Mouse (Mus musculus) stomach, postnatal 0 days (tissue): ENCODE measurements around the gene Slc11a1. TPM values are rescaled to one million over a fixed set of nuclear protein-coding genes. Genes with fewer than 3 reads are reported as not detected.

Experiments used
- ATAC-seq: fragments of 200-750 bp; cut with Nextera tagmentation; 2 replicates; pipeline ENCODE4 v1.8.0; 2017; ENCODE audit not compliant: low FRiP score, low TSS enrichment
- DNase-seq: peaks from one replicate; pipeline ENCODE4 v3.0.0-alpha.2; 2016; ENCODE audit warnings: low spot score
- H3K27ac ChIP-seq: fragments of 300-500 bp; sonication (generic); replicated peaks from 2 replicates; pipeline ENCODE4 v1.5.1; 2014; ENCODE audit warnings: mild to moderate bottlenecking, control low read depth
- H3K27me3 ChIP-seq: fragments of 300-500 bp; sonication (generic); 2 replicates; pipeline ENCODE4 v1.6.1; 2014; ENCODE audit warnings: low read length; ENCODE audit not compliant: control insufficient read depth, insufficient read depth
- H3K36me3 ChIP-seq: fragments of 300-500 bp; sonication (generic); 2 replicates; pipeline ENCODE4 v1.6.1; 2014; ENCODE audit warnings: low read length, mixed read lengths; ENCODE audit not compliant: control insufficient read depth, insufficient read depth
- H3K4me1 ChIP-seq: fragments of 300-500 bp; sonication (generic); replicated peaks from 2 replicates; pipeline ENCODE4 v1.6.1; 2014; ENCODE audit warnings: antibody characterized with exemption; ENCODE audit not compliant: control insufficient read depth, insufficient read depth
- H3K4me2 ChIP-seq: fragments of 300-500 bp; sonication (generic); replicated peaks from 2 replicates; pipeline ENCODE4 v1.6.1; 2014; ENCODE audit warnings: low read depth, mild to moderate bottlenecking, control low read depth, moderate library complexity
- H3K4me3 ChIP-seq: fragments of 300-500 bp; sonication (generic); 2 replicates; pipeline ENCODE4 v1.5.1; 2014; ENCODE audit warnings: low read depth, low read length, control low read depth
- H3K9ac ChIP-seq: fragments of 300-500 bp; sonication (generic); 2 replicates; pipeline ENCODE4 v1.6.1; 2014; ENCODE audit warnings: mild to moderate bottlenecking, low read length, control low read depth, mixed read lengths
- H3K9me3 ChIP-seq: fragments of 300-500 bp; sonication (generic); 2 replicates; pipeline ENCODE4 v1.6.1; 2016; ENCODE audit warnings: low read length; ENCODE audit not compliant: control insufficient read depth
- CTCF ChIP-seq: IDR thresholded peaks from 2 replicates; pipeline ENCODE4 v1.5.1; 2016; ENCODE audit warnings: antibody characterized with exemption, low read depth, mild to moderate bottlenecking, moderate library complexity
- EP300 ChIP-seq: optimal IDR thresholded peaks from 2 replicates; pipeline ENCODE3; 2016; ENCODE audit warnings: antibody characterized with exemption
- WGBS: fragments of 180-500 bp; shearing (Covaris S2); extraction: QIAGEN DNeasy Blood & Tissue Kit; methylation state at CpG from one replicate; pipeline ENCODE4 v1.1.7; 2014; 5-methylcytosine and 5-hydroxymethylcytosine counted together
- microRNA counts: library from miRNA; unstranded; fragments of <30 nt; microRNA quantifications from one replicate; lab custom pipeline; 2015
- microRNA-seq: library from miRNA; unstranded; fragments of <30 nt; microRNA quantifications from one replicate; pipeline ENCODE4, GENCODE M21; 2016
- polyA plus RNA-seq: library from polyadenylated mRNA; unstranded; fragments of >200 nt; fragmentation: Nextera tagmentation; extraction: Ambion mirVana; gene quantifications from 2 replicates; pipeline ENCODE4 v1.2.1, GENCODE M21; 2015

Gene Slc11a1
- polyA plus RNA-seq, 1 experiment from 2014 or later = 3.8 TPM

GRCm38 (mm10) chr1:74425845-74426244, 50.9 kb downstream of the Slc11a1 start:
- Histone ChIP-seq H3K27me3 (no peaks in the 10 kb centered on the region), H3K9ac (no peak overlapping the region), H3K4me3 (no peak overlapping the region), H3K27ac (no peak overlapping the region), H3K4me1 (no peaks in the 10 kb centered on the region), H3K36me3 (no peaks in the 10 kb centered on the region), H3K4me2 (no peak overlapping the region), H3K9me3 (no peaks in the 10 kb centered on the region)
- DNase-seq (no peak), ATAC-seq (no peak)
- WGBS = 44% methylated on average over 7 of the region's 7 CpGs
- no peak for TF ChIP-seq EP300
- no peak for TF ChIP-seq CTCF

DNA sequence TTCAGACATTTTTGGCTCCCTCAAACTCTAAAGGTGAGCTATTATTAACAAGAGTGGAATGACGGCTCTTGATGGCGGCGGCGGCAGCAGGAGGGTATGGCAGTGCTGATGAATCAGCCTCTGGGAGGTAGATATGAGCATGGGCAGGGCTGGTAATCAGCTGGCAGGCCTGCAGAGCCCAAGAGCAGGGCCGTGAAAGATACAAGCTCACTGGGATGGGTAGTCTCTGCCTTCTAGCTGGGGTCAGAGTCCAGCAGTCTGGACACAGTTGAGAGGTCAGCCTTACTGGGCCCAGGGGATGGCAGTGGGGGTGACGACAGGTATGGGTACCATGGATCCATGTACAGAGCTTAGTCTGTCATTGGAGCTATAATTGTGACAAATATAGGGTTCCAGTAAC, 58.2 kb downstream of the Slc11a1 start:
- ATAC-seq = peak; percentile 51; the same call in 1 of the 2 replicates

DNA sequence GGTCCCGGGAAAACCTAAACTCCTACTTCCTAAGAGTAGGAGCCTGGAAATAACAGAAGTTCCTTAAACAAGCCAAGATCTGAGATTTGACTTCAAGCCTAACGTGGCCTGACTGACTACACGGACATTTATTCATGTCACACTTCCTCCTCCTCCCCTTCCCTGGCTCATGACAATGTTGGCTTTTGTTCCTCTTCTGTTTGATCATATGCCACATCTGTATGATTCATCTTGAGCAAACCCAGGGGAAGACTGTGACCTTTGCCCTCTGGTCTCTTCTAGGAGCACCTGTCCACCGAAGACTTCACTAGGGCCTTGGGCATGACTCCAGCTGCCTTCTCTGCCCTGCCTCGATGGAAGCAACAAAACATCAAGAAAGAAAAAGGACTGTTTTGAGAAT, 59.6 kb downstream of the Slc11a1 start:
- Histone ChIP-seq H3K4me1 (no peaks in the 10 kb centered on the region; the same call in 1 of the 2 replicates), H3K9ac (no peak overlapping the region), H3K36me3 (peaks cover 6% of the 10 kb centered on the region; the same call in 1 of the 2 replicates), H3K4me2 (no peak overlapping the region), H3K27ac (peak overlapping the region; percentile 86), H3K9me3 (no peaks in the 10 kb centered on the region), H3K27me3 (no peaks in the 10 kb centered on the region), H3K4me3 (no peak overlapping the region)
- peak; percentile 50 for DNase-seq
- TF ChIP-seq CTCF (no peak), EP300 (no peak)
- peak; percentile 50 for ATAC-seq
- WGBS = 29% methylated on average over 5 of the region's 5 CpGs

More for the DNA sequence above, 58.2 kb downstream of the Slc11a1 start:
- Histone ChIP-seq H3K36me3 (no peaks in the 10 kb centered on the region), H3K9ac (no peak overlapping the region), H3K4me2 (no peak overlapping the region), H3K4me1 (no peaks in the 10 kb centered on the region), H3K27ac (0 out of 2 replicates have a peak overlapping the region, but pooled peaks have one; percentile 30), H3K9me3 (no peaks in the 10 kb centered on the region), H3K4me3 (no peak overlapping the region), H3K27me3 (no peaks in the 10 kb centered on the region)
- DNase-seq = peak; percentile 66
- TF ChIP-seq CTCF (no peak), EP300 (no peak)
- 61% methylated on average over 6 of the region's 6 CpGs for WGBS

DNA sequence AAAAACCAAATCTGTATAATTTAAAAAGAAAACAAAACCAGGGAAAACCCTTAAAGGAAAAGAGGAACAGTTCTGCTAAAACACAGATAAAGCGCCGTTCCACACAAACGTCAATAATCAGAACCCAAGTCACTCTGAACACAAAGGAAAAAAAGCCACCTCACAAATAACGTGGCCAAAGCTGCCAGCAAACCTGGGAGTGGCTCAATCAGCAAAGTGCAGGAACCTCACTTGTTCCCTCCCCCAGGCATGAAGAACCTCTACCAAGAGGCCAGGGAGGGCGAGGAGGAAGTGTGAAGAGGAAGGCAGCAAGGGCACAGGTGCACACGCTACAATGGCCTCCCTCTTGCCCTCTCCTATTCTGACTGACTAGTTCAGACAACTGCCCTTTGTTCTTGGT, 60.6 kb downstream of the Slc11a1 start:
- WGBS = 52% methylated on average over 6 of the region's 6 CpGs
- TF ChIP-seq EP300 (no peak), CTCF (no peak)
- Histone ChIP-seq H3K4me1 (no peaks in the 10 kb centered on the region; the same call in 1 of the 2 replicates), H3K27me3 (no peaks in the 10 kb centered on the region), H3K36me3 (peaks cover 6% of the 10 kb centered on the region), H3K4me2 (no peak overlapping the region), H3K9ac (no peak overlapping the region), H3K27ac (peak overlapping the region; percentile 69), H3K9me3 (no peaks in the 10 kb centered on the region), H3K4me3 (no peak overlapping the region)
- DNase-seq (peak; percentile 77), ATAC-seq (peak; percentile 81)

MicroRNAs within 50 kb of the gene (microRNA counts, 519-probe panel; counts per million panel counts)
- 5,618 counts per million, percentile 65 among the panel's probes with 10 or more counts for microRNA mmu-miR-26b (lab: Ali Mortazavi, UCI)

Small RNA genes within 50 kb of the gene (microRNA-seq; reads per million reads assigned to microRNA genes)
- 41,431 reads per million, percentile 98 among the genes with 10 or more reads in this experiment for gene Mir26b

Other genes starting within 250 kb of the Slc11a1 start
- gene Rufy4, start 249.7 kb upstream of the Slc11a1 start, polyA plus RNA-seq = 0.13 and 0.19 TPM in 2 replicates
- 0.15 and 0.18 TPM in 2 replicates for gene Cxcr2, start 221.2 kb upstream of the Slc11a1 start, polyA plus RNA-seq
- 0.08 TPM in 1 of 2 replicates, not detected in the other for gene Cxcr1, start 180.6 kb upstream of the Slc11a1 start, polyA plus RNA-seq
- gene Arpc2, start 139.1 kb upstream of the Slc11a1 start, polyA plus RNA-seq = 585 and 595 TPM in 2 replicates
- 0.51 and 0.63 TPM in 2 replicates for gene Gpbar1, start 96.6 kb upstream of the Slc11a1 start, polyA plus RNA-seq
- gene Aamp, start 90.5 kb upstream of the Slc11a1 start, polyA plus RNA-seq = 154 and 157 TPM in 2 replicates
- gene Pnkd, start 90.3 kb upstream of the Slc11a1 start, polyA plus RNA-seq = 84.8 and 88.2 TPM in 2 replicates
- 109 and 118 TPM in 2 replicates for gene Tmbim1, start 69.6 kb upstream of the Slc11a1 start, polyA plus RNA-seq
- 0.50 and 0.73 TPM in 2 replicates for gene Catip, start 13.1 kb upstream of the Slc11a1 start, polyA plus RNA-seq
- 45.2 and 47.4 TPM in 2 replicates for gene Ctdsp1, start 16.3 kb downstream of the Slc11a1 start, polyA plus RNA-seq
- 11.1 and 12.8 TPM in 2 replicates for gene Vil1, start 34.2 kb downstream of the Slc11a1 start, polyA plus RNA-seq
- gene Cnot9, start 130.9 kb downstream of the Slc11a1 start, polyA plus RNA-seq = 23.7 and 25.4 TPM in 2 replicates
- 0.31 and 0.36 TPM in 2 replicates for gene Plcd4, start 167.7 kb downstream of the Slc11a1 start, polyA plus RNA-seq
- 7.7 and 8.3 TPM in 2 replicates for gene Usp37, start 169.1 kb downstream of the Slc11a1 start, polyA plus RNA-seq
- gene Zfp142, start 213.1 kb downstream of the Slc11a1 start, polyA plus RNA-seq = 1.9 and 2.1 TPM in 2 replicates
- gene Bcs1l, start 213.1 kb downstream of the Slc11a1 start, polyA plus RNA-seq = 8.6 and 9.6 TPM in 2 replicates
- gene Rnf25, start 226.2 kb downstream of the Slc11a1 start, polyA plus RNA-seq = 22.9 and 24.3 TPM in 2 replicates
- gene Stk36, start 226.2 kb downstream of the Slc11a1 start, polyA plus RNA-seq = 1.1 and 1.3 TPM in 2 replicates